Mouse (Mus musculus) liver, embryonic 12.5 days (tissue): ENCODE data around the gene 1700001P01Rik. TPM values are rescaled to one million over a fixed set of nuclear protein-coding genes. Genes with fewer than 3 reads are reported as not detected.
A peak's percentile ranks its signal among the peaks of the same experiment; 100 is the strongest.

ENCODE experiments used
- ATAC-seq: fragments of 200-750 bp; cut with Nextera tagmentation; 2 replicates; pipeline ENCODE4 v1.8.0; 2017; ENCODE audit warnings: moderate number of reproducible peaks, mild to moderate bottlenecking, moderate library complexity
- H3K27ac ChIP-seq: fragments of 300-500 bp; sonication (generic); 2 replicates; pipeline ENCODE4 v1.5.1; 2016; ENCODE audit warnings: mild to moderate bottlenecking
- H3K27me3 ChIP-seq: fragments of 300-500 bp; sonication (generic); replicated peaks from 2 replicates; pipeline ENCODE4 v1.6.1; 2016; ENCODE audit warnings: mild to moderate bottlenecking, moderate library complexity
- H3K36me3 ChIP-seq: fragments of 300-500 bp; sonication (generic); 2 replicates; pipeline ENCODE4 v1.6.1; 2016; ENCODE audit warnings: mild to moderate bottlenecking, moderate library complexity
- H3K4me1 ChIP-seq: fragments of 300-500 bp; sonication (generic); 2 replicates; pipeline ENCODE4 v1.6.1; 2016
- H3K4me2 ChIP-seq: fragments of 300-500 bp; sonication (generic); 2 replicates; pipeline ENCODE4 v1.6.1; 2016; ENCODE audit warnings: mild to moderate bottlenecking, moderate library complexity
- H3K4me3 ChIP-seq: fragments of 300-500 bp; sonication (generic); 2 replicates; pipeline ENCODE4 v1.5.1; 2016; ENCODE audit warnings: mild to moderate bottlenecking, moderate library complexity
- H3K9ac ChIP-seq: fragments of 300-500 bp; sonication (generic); 2 replicates; pipeline ENCODE4 v1.6.1; 2016; ENCODE audit warnings: mild to moderate bottlenecking, moderate library complexity
- H3K9me3 ChIP-seq: fragments of 300-500 bp; sonication (generic); replicated peaks from 2 replicates; pipeline ENCODE4 v1.6.1; 2016; ENCODE audit warnings: mild to moderate bottlenecking, moderate library complexity
- WGBS: fragments of 180-500 bp; shearing (Covaris S2); methylation state at CpG from one replicate; pipeline ENCODE4 v1.1.7; 2016; ENCODE audit not compliant: insufficient replicate concordance; 5-methylcytosine and 5-hydroxymethylcytosine counted together
- polyA plus RNA-seq: library from polyadenylated mRNA; unstranded; fragments of >200 nt; fragmentation: Nextera tagmentation; extraction: Ambion mirVana; gene quantifications from 2 replicates; pipeline ENCODE4 v1.2.1, GENCODE M21; 2016

Gene 1700001P01Rik
- polyA plus RNA-seq, 1 experiment from 2014 or later = not detected

GRCm38 (mm10) chr11:97761638-97762037, 14.1 kb downstream of the 1700001P01Rik start:
- Histone ChIP-seq H3K9ac (no peak overlapping the region), H3K9me3 (no peaks in the 10 kb centered on the region), H3K4me3 (no peak overlapping the region), H3K4me2 (no peak overlapping the region), H3K36me3 (peaks cover 76% of the 10 kb centered on the region), H3K4me1 (peaks cover 19% of the 10 kb centered on the region), H3K27ac (no peak overlapping the region), H3K27me3 (no peaks in the 10 kb centered on the region)
- no peak for ATAC-seq

GRCm38 (mm10) chr11:97758942-97759341, 16.8 kb downstream of the 1700001P01Rik start:
- H3K36me3 ChIP-seq = peaks cover 95% of the 10 kb centered on the region
- H3K27me3 ChIP-seq = no peaks in the 10 kb centered on the region
- no peak overlapping the region for H3K9ac ChIP-seq
- no peak overlapping the region for H3K27ac ChIP-seq
- WGBS = 66% methylated on average over 6 of the region's 6 CpGs
- no peak for ATAC-seq
- H3K9me3 ChIP-seq = no peaks in the 10 kb centered on the region
- no peak overlapping the region for H3K4me2 ChIP-seq
- H3K4me3 ChIP-seq = no peak overlapping the region
- peaks cover 6% of the 10 kb centered on the region for H3K4me1 ChIP-seq

- 78% methylated on average over 1 of the region's 1 CpGs for WGBS
- H3K4me2 ChIP-seq = no peak overlapping the region
- no peaks in the 10 kb centered on the region for H3K9me3 ChIP-seq
- H3K4me3 ChIP-seq = no peak overlapping the region
- no peak for ATAC-seq
- no peak overlapping the region for H3K9ac ChIP-seq
- H3K4me1 ChIP-seq = peaks cover 6% of the 10 kb centered on the region
- peaks cover 96% of the 10 kb centered on the region for H3K36me3 ChIP-seq
- H3K27me3 ChIP-seq = no peaks in the 10 kb centered on the region
- H3K27ac ChIP-seq = no peak overlapping the region
These were observed 17.6 kb downstream of the 1700001P01Rik start for GRCm38 (mm10) chr11:97758125-97758524.

GRCm38 (mm10) chr11:97753277-97753676, 22.4 kb downstream of the 1700001P01Rik start:
- Histone ChIP-seq H3K4me3 (no peak overlapping the region), H3K9ac (no peak overlapping the region), H3K4me2 (no peak overlapping the region), H3K4me1 (peaks cover 17% of the 10 kb centered on the region), H3K27ac (no peak overlapping the region), H3K36me3 (peaks cover 92% of the 10 kb centered on the region), H3K9me3 (peaks cover 5% of the 10 kb centered on the region; the same call in 1 of the 2 replicates), H3K27me3 (no peaks in the 10 kb centered on the region)
- 87% methylated on average over 8 of the region's 8 CpGs for WGBS
- no peak for ATAC-seq

- ATAC-seq = no peak
These were observed 27.2 kb downstream of the 1700001P01Rik start for GRCm38 (mm10) chr11:97748496-97748895.

GRCm38 (mm10) chr11:97747773-97748172, 27.9 kb downstream of the 1700001P01Rik start:
- Histone ChIP-seq H3K27ac (no peak overlapping the region), H3K36me3 (peaks cover 66% of the 10 kb centered on the region)
- WGBS = 87% methylated on average over 8 of the region's 8 CpGs

More at GRCm38 (mm10) chr11:97748496-97748895, 27.2 kb downstream of the 1700001P01Rik start:
- peaks cover 5% of the 10 kb centered on the region; the same call in 1 of the 2 replicates for H3K9me3 ChIP-seq
- WGBS = 87% methylated on average over 5 of the region's 5 CpGs
- H3K4me1 ChIP-seq = peaks cover 27% of the 10 kb centered on the region
- no peak overlapping the region for H3K4me3 ChIP-seq
- no peak overlapping the region for H3K4me2 ChIP-seq
- peaks cover 73% of the 10 kb centered on the region for H3K36me3 ChIP-seq
- no peak overlapping the region for H3K9ac ChIP-seq
- H3K27ac ChIP-seq = no peak overlapping the region
- H3K27me3 ChIP-seq = no peaks in the 10 kb centered on the region

GRCm38 (mm10) chr11:97745331-97745721, 30.4 kb downstream of the 1700001P01Rik start:
- Histone ChIP-seq H3K9me3 (no peaks in the 10 kb centered on the region), H3K27ac (peak overlapping the region; percentile 83), H3K4me1 (peaks cover 57% of the 10 kb centered on the region), H3K9ac (peak overlapping the region; percentile 76; the same call in 1 of the 2 replicates), H3K4me2 (peak overlapping the region; percentile 93), H3K4me3 (peak overlapping the region; percentile 85), H3K36me3 (peaks cover 42% of the 10 kb centered on the region), H3K27me3 (no peaks in the 10 kb centered on the region)
- no peak for ATAC-seq
- 9% methylated on average over 13 of the region's 13 CpGs for WGBS

More at GRCm38 (mm10) chr11:97747773-97748172, 27.9 kb downstream of the 1700001P01Rik start:
- no peak for ATAC-seq
- H3K27me3 ChIP-seq = no peaks in the 10 kb centered on the region
- H3K4me2 ChIP-seq = no peak overlapping the region
- peaks cover 5% of the 10 kb centered on the region; the same call in 1 of the 2 replicates for H3K9me3 ChIP-seq
- no peak overlapping the region for H3K9ac ChIP-seq
- H3K4me3 ChIP-seq = no peak overlapping the region
- peaks cover 35% of the 10 kb centered on the region for H3K4me1 ChIP-seq

- H3K4me2 ChIP-seq = peak overlapping the region; percentile 93
- H3K9me3 ChIP-seq = no peaks in the 10 kb centered on the region
- H3K4me3 ChIP-seq = peak overlapping the region; percentile 85
- H3K36me3 ChIP-seq = peaks cover 37% of the 10 kb centered on the region
- ATAC-seq = peak; percentile 90
- H3K27me3 ChIP-seq = no peaks in the 10 kb centered on the region
- H3K9ac ChIP-seq = peak overlapping the region; percentile 90
- H3K4me1 ChIP-seq = peaks cover 59% of the 10 kb centered on the region
- 3% methylated on average over 44 of the region's 57 CpGs for WGBS
- peak overlapping the region; percentile 85 for H3K27ac ChIP-seq
These were observed 30.9 kb downstream of the 1700001P01Rik start for GRCm38 (mm10) chr11:97744718-97745330.

- H3K4me1 ChIP-seq = peaks cover 54% of the 10 kb centered on the region
- peak within 1 kb of the TSS; percentile 85 for H3K4me3 ChIP-seq
- peak within 1 kb of the TSS; percentile 85 for H3K27ac ChIP-seq
- 0 out of 2 replicates have a peak, but pooled peaks cover under 1% of the 10 kb centered on the region for H3K9me3 ChIP-seq
- peak within 1 kb of the TSS; percentile 90 for H3K9ac ChIP-seq
- 1% methylated on average over 51 of the region's 63 CpGs for WGBS
- H3K27me3 ChIP-seq = no peaks in the 10 kb centered on the region
- peak within 1 kb of the TSS; percentile 93 for H3K4me2 ChIP-seq
- peaks cover 35% of the 10 kb centered on the region for H3K36me3 ChIP-seq
- ATAC-seq = peak; percentile 57
These were observed 31.5 kb downstream of the 1700001P01Rik start, which contains the start of gene Pip4k2b for GRCm38 (mm10) chr11:97744063-97744717. Pip4k2b (minus strand) TSS chr11:97744704.

GRCm38 (mm10) chr11:97743423-97743822, 32.3 kb downstream of the 1700001P01Rik start:
- no peak for ATAC-seq
- Histone ChIP-seq H3K9me3 (0 out of 2 replicates have a peak, but pooled peaks cover 2% of the 10 kb centered on the region), H3K4me1 (peaks cover 52% of the 10 kb centered on the region), H3K27ac (peak overlapping the region; percentile 85; the same call in 1 of the 2 replicates), H3K4me2 (peak overlapping the region; percentile 93), H3K9ac (peak overlapping the region; percentile 90), H3K36me3 (peaks cover 31% of the 10 kb centered on the region), H3K27me3 (no peaks in the 10 kb centered on the region), H3K4me3 (peak overlapping the region; percentile 85)
- WGBS = 9% methylated on average over 9 of the region's 9 CpGs

GRCm38 (mm10) chr11:97742591-97742990, 33.1 kb downstream of the 1700001P01Rik start:
- no peak overlapping the region for H3K27ac ChIP-seq
- H3K9ac ChIP-seq = peak overlapping the region; percentile 90; the same call in 1 of the 2 replicates
- ATAC-seq = no peak
- peak overlapping the region; percentile 85 for H3K4me3 ChIP-seq
- 0 out of 2 replicates have a peak, but pooled peaks cover 2% of the 10 kb centered on the region for H3K9me3 ChIP-seq
- peaks cover 23% of the 10 kb centered on the region for H3K36me3 ChIP-seq
- H3K27me3 ChIP-seq = no peaks in the 10 kb centered on the region
- WGBS = 69% methylated on average over 9 of the region's 9 CpGs
- peak overlapping the region; percentile 93 for H3K4me2 ChIP-seq
- H3K4me1 ChIP-seq = peaks cover 52% of the 10 kb centered on the region

GRCm38 (mm10) chr11:97742157-97742556, 33.6 kb downstream of the 1700001P01Rik start:
- Histone ChIP-seq H3K36me3 (peaks cover 18% of the 10 kb centered on the region), H3K27me3 (no peaks in the 10 kb centered on the region), H3K4me2 (peak overlapping the region; percentile 93; the same call in 1 of the 2 replicates), H3K9me3 (0 out of 2 replicates have a peak, but pooled peaks cover 2% of the 10 kb centered on the region), H3K4me1 (peaks cover 52% of the 10 kb centered on the region), H3K9ac (0 out of 2 replicates have a peak overlapping the region, but pooled peaks have one; percentile 90), H3K4me3 (no peak overlapping the region), H3K27ac (no peak overlapping the region)
- 68% methylated on average over 5 of the region's 5 CpGs for WGBS
- ATAC-seq = no peak
